Mouse (Mus musculus) left cerebral cortex, postnatal 4 days (tissue): Measurements from ENCODE around the gene Dpp6. TPM values are rescaled to one million over a fixed set of nuclear protein-coding genes. Genes with fewer than 3 reads are reported as not detected.

Experiments
- DNase-seq: peaks from one replicate; pipeline ENCODE4 v3.0.0-alpha.2; 2022
- intact Hi-C: fragments of 180-260 bp; cut with DNase I; formaldehyde crosslinking; loops from one replicate; pipeline ENCODE4 v1.15.1; 2025
- total RNA-seq, 2 experiments: library from RNA; stranded (reverse); gene quantifications; 2 replicates each; pipeline ENCODE4 v1.2.3; 2021

Dpp6 gene
- total RNA-seq, 2 experiments from 2014 or later, result 116 to 136 TPM

- DNase-seq, result peak; percentile 32
- intact Hi-C loops, result loop anchor here (5.0 kb wide), 1 partner anchor 566 kb away; no protein-coding TSS in a partner anchor
These were observed 234.2 kb downstream of the Dpp6 start for GRCm38 (mm10) chr5:27051250-27051649.

GRCm38 (mm10) chr5:27052441-27052840 is 235.4 kb downstream of the Dpp6 start:
- intact Hi-C loops, result loop anchor here (5.0 kb wide), 1 partner anchor 565 kb away; no protein-coding TSS in a partner anchor
- DNase-seq, result no peak

GRCm38 (mm10) chr5:27056436-27056835 is 239.4 kb downstream of the Dpp6 start:
- no peak for DNase-seq
- intact Hi-C loops, result no loop called here

GRCm38 (mm10) chr5:27060114-27060513 is 243.1 kb downstream of the Dpp6 start:
- intact Hi-C loops, result no loop called here
- DNase-seq, result no peak

GRCm38 (mm10) chr5:27063871-27064270 is 246.9 kb downstream of the Dpp6 start:
- intact Hi-C loops, result no loop called here
- DNase-seq, result no peak

GRCm38 (mm10) chr5:27066837-27067236 is 249.8 kb downstream of the Dpp6 start:
- DNase-seq, result no peak
- intact Hi-C loops, result no loop called here

- intact Hi-C loops, result loop anchor here (5.0 to 10.0 kb wide), 3 partner anchors 342 to 540 kb away; no protein-coding TSS in a partner anchor
- DNase-seq, result peak; percentile 66
These were observed 258.2 kb downstream of the Dpp6 start for GRCm38 (mm10) chr5:27075131-27075591.

GRCm38 (mm10) chr5:27076046-27076445 is 259.0 kb downstream of the Dpp6 start:
- intact Hi-C loops, result loop anchor here (5.0 to 10.0 kb wide), 3 partner anchors 341 to 539 kb away; no protein-coding TSS in a partner anchor
- no peak for DNase-seq

- intact Hi-C loops, result loop anchor here (5.0 to 10.0 kb wide), 3 partner anchors 339 to 537 kb away; no protein-coding TSS in a partner anchor
- DNase-seq, result no peak
These were observed 260.8 kb downstream of the Dpp6 start for GRCm38 (mm10) chr5:27077821-27078220.

- DNase-seq, result no peak
- intact Hi-C loops, result no loop called here
These were observed 264.3 kb downstream of the Dpp6 start for GRCm38 (mm10) chr5:27081275-27081674.

GRCm38 (mm10) chr5:27083762-27084161 is 266.8 kb downstream of the Dpp6 start:
- intact Hi-C loops, result no loop called here
- DNase-seq, result no peak

- peak; percentile 6 for DNase-seq
- intact Hi-C loops, result no loop called here
These were observed 291.2 kb downstream of the Dpp6 start for GRCm38 (mm10) chr5:27108221-27108620.

GRCm38 (mm10) chr5:27122479-27122878 is 305.5 kb downstream of the Dpp6 start:
- intact Hi-C loops, result no loop called here
- no peak for DNase-seq

GRCm38 (mm10) chr5:27122944-27123343 is 305.9 kb downstream of the Dpp6 start:
- peak; percentile 82 for DNase-seq
- intact Hi-C loops, result no loop called here

- intact Hi-C loops, result no loop called here
- DNase-seq, result peak; percentile 68
These were observed 309.0 kb downstream of the Dpp6 start for GRCm38 (mm10) chr5:27126034-27126433.

GRCm38 (mm10) chr5:27133196-27133595 is 316.2 kb downstream of the Dpp6 start:
- intact Hi-C loops, result no loop called here
- peak; percentile 64 for DNase-seq

- intact Hi-C loops, result no loop called here
- no peak for DNase-seq
These were observed 317.5 kb downstream of the Dpp6 start for GRCm38 (mm10) chr5:27134436-27135005.

- peak; percentile 57 for DNase-seq
- intact Hi-C loops, result no loop called here
These were observed 330.5 kb downstream of the Dpp6 start for GRCm38 (mm10) chr5:27147397-27147945.

- intact Hi-C loops, result no loop called here
- no peak for DNase-seq
These were observed 334.0 kb downstream of the Dpp6 start for GRCm38 (mm10) chr5:27151017-27151416.

- DNase-seq, result no peak
- intact Hi-C loops, result no loop called here
These were observed 338.7 kb downstream of the Dpp6 start for GRCm38 (mm10) chr5:27155671-27156070.

GRCm38 (mm10) chr5:27156366-27156765 is 339.4 kb downstream of the Dpp6 start:
- DNase-seq, result no peak
- intact Hi-C loops, result no loop called here

GRCm38 (mm10) chr5:27161122-27161645 is 344.2 kb downstream of the Dpp6 start:
- intact Hi-C loops, result no loop called here
- peak; percentile 15 for DNase-seq
